Mouse (Mus musculus): Measurements from ENCODE around the gene Rbm17. TPM values are rescaled to one million over a fixed set of nuclear protein-coding genes. Genes with fewer than 3 reads are reported as not detected.

Rbm17 gene
- 37.7 and 38.9 TPM in 2 replicates for polyA plus RNA-seq (2012; rRNA removed)

DNA sequence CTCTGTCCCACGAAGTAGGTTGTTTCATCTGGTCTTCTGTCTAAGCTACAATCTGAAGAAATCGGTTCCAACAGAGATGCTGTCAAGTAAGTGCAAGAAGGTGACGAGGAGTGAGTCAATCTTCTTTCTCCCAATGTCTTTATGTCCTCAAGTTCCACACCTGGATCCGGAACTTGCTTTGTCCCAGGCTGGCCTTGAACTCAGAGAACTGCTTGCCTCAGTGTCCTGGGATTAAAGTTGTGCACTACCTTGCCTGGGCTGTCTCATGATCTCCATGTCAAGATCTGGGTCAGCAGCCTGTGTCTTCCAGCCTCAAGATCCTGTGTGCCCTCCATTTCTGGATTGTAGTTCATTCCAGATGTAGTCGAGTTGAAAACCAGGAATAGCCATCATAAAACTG is at the start of gene Rbm17:
Rbm17 (minus strand) TSS at position 101 of the 400 bp plus-strand sequence.
- Histone ChIP-seq H3K36me3 (ENCODE audit: control insufficient read depth, insufficient read depth, low read length) (peaks cover 6% of the 10 kb centered on the region), H3K27me3 (ENCODE audit: control insufficient read depth, insufficient read depth, low read length) (no peaks in the 10 kb centered on the region), H3K4me3 (ENCODE audit: extremely low read depth, insufficient read depth, insufficient read length) (peak within 1 kb of the TSS; percentile 84), H3K4me1 (ENCODE audit: control insufficient read depth, insufficient read depth, insufficient read length) (no peaks in the 10 kb centered on the region), H3K27ac (ENCODE audit: insufficient read depth, low read length) (peak within 1 kb of the TSS; percentile 62)
- no peak for TF ChIP-seq CTCF (IDR thresholded peaks at IDR 0.05; ENCODE audit: extremely low read depth, insufficient read depth, insufficient read length, insufficient replicate concordance)
- no peak for TF ChIP-seq POLR2A (IDR thresholded peaks at IDR 0.05; ENCODE audit: low read depth, low read length)
- 88% methylated on average over 5 of the region's 5 CpGs for WGBS
- no peak for DNase-seq (ENCODE audit: low read depth in 1 of 2, low spot score in 2 of 2)

GRCm38 (mm10) chr2:11653330-11653729 is 49.4 kb upstream of the Rbm17 start:
- Histone ChIP-seq H3K27me3 (ENCODE audit: control insufficient read depth, insufficient read depth, low read length) (no peaks in the 10 kb centered on the region), H3K36me3 (ENCODE audit: control insufficient read depth, insufficient read depth, low read length) (no peaks in the 10 kb centered on the region), H3K27ac (ENCODE audit: insufficient read depth, low read length) (peak overlapping the region; percentile 76), H3K4me3 (ENCODE audit: extremely low read depth, insufficient read depth, insufficient read length) (no peak overlapping the region), H3K4me1 (ENCODE audit: control insufficient read depth, insufficient read depth, insufficient read length) (peaks cover 22% of the 10 kb centered on the region)
- peak; percentile 62 to 80 for DNase-seq (ENCODE audit: low read depth in 1 of 2, low spot score in 2 of 2)
- 1% methylated on average over 6 of the region's 6 CpGs for WGBS
- no peak for TF ChIP-seq CTCF (IDR thresholded peaks at IDR 0.05; ENCODE audit: extremely low read depth, insufficient read depth, insufficient read length, insufficient replicate concordance)
- no peak for TF ChIP-seq POLR2A (IDR thresholded peaks at IDR 0.05; ENCODE audit: low read depth, low read length)

- Histone ChIP-seq H3K27ac (ENCODE audit: insufficient read depth, low read length) (no peak overlapping the region; the same call in 1 of the 2 replicates), H3K36me3 (ENCODE audit: control insufficient read depth, insufficient read depth, low read length) (no peaks in the 10 kb centered on the region), H3K27me3 (ENCODE audit: control insufficient read depth, insufficient read depth, low read length) (no peaks in the 10 kb centered on the region), H3K4me3 (ENCODE audit: extremely low read depth, insufficient read depth, insufficient read length) (no peak overlapping the region), H3K4me1 (ENCODE audit: control insufficient read depth, insufficient read depth, insufficient read length) (peaks cover 20% of the 10 kb centered on the region)
- TF ChIP-seq CTCF (IDR thresholded peaks at IDR 0.05; ENCODE audit: extremely low read depth, insufficient read depth, insufficient read length, insufficient replicate concordance) (no peak), POLR2A (IDR thresholded peaks at IDR 0.05; ENCODE audit: low read depth, low read length) (no peak)
- 64% methylated on average over 2 of the region's 2 CpGs for WGBS
- DNase-seq (ENCODE audit: low read depth in 1 of 2, low spot score in 2 of 2) = no peak
Measured at GRCm38 (mm10) chr2:11652780-11653179, 48.8 kb upstream of the Rbm17 start.

- DNase-seq (ENCODE audit: low read depth in 1 of 2, low spot score in 2 of 2) = no peak
- Histone ChIP-seq H3K27me3 (ENCODE audit: control insufficient read depth, insufficient read depth, low read length) (no peaks in the 10 kb centered on the region), H3K4me1 (ENCODE audit: control insufficient read depth, insufficient read depth, insufficient read length) (peaks cover 19% of the 10 kb centered on the region), H3K36me3 (ENCODE audit: control insufficient read depth, insufficient read depth, low read length) (no peaks in the 10 kb centered on the region), H3K27ac (ENCODE audit: insufficient read depth, low read length) (no peak overlapping the region), H3K4me3 (ENCODE audit: extremely low read depth, insufficient read depth, insufficient read length) (no peak overlapping the region)
- no peak for TF ChIP-seq CTCF (IDR thresholded peaks at IDR 0.05; ENCODE audit: extremely low read depth, insufficient read depth, insufficient read length, insufficient replicate concordance)
- no peak for TF ChIP-seq POLR2A (IDR thresholded peaks at IDR 0.05; ENCODE audit: low read depth, low read length)
- WGBS = 88% methylated on average over 3 of the region's 3 CpGs
Measured at GRCm38 (mm10) chr2:11652196-11652595, 48.2 kb upstream of the Rbm17 start.

DNA sequence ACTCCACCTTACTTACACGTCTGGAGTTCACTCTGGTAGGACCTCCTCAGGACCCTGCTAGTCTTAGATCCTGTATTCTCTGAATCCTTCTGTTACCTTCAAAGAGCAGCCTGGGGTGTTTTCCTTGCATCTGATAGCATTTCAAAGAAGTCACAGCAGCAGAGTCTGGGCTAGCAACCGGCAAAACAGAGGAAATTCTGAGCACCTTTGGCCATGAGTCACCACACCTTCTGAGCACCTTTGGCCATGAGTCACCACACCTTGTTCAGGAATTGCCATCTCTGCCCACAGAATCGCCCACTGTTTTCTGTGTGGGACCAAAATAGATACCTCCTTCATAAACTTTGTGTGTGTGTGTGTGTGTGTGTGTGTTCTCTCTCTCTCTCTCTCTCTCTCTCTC is 47.5 kb upstream of the Rbm17 start:
- Histone ChIP-seq H3K4me1 (ENCODE audit: control insufficient read depth, insufficient read depth, insufficient read length) (peaks cover 19% of the 10 kb centered on the region), H3K27ac (ENCODE audit: insufficient read depth, low read length) (no peak overlapping the region), H3K27me3 (ENCODE audit: control insufficient read depth, insufficient read depth, low read length) (no peaks in the 10 kb centered on the region), H3K36me3 (ENCODE audit: control insufficient read depth, insufficient read depth, low read length) (no peaks in the 10 kb centered on the region), H3K4me3 (ENCODE audit: extremely low read depth, insufficient read depth, insufficient read length) (no peak overlapping the region)
- no peak for DNase-seq (ENCODE audit: low read depth in 1 of 2, low spot score in 2 of 2)
- TF ChIP-seq POLR2A (IDR thresholded peaks at IDR 0.05; ENCODE audit: low read depth, low read length) (no peak), CTCF (IDR thresholded peaks at IDR 0.05; ENCODE audit: extremely low read depth, insufficient read depth, insufficient read length, insufficient replicate concordance) (no peak)
- 60% methylated on average over 3 of the region's 3 CpGs for WGBS

GRCm38 (mm10) chr2:11645297-11645696 is 41.3 kb upstream of the Rbm17 start:
- Histone ChIP-seq H3K27me3 (ENCODE audit: control insufficient read depth, insufficient read depth, low read length) (no peaks in the 10 kb centered on the region), H3K36me3 (ENCODE audit: control insufficient read depth, insufficient read depth, low read length) (no peaks in the 10 kb centered on the region), H3K27ac (ENCODE audit: insufficient read depth, low read length) (no peak overlapping the region), H3K4me3 (ENCODE audit: extremely low read depth, insufficient read depth, insufficient read length) (no peak overlapping the region), H3K4me1 (ENCODE audit: control insufficient read depth, insufficient read depth, insufficient read length) (peaks cover 3% of the 10 kb centered on the region)
- DNase-seq (ENCODE audit: low read depth in 1 of 2, low spot score in 2 of 2) = no peak
- WGBS = 79% methylated on average over 2 of the region's 2 CpGs
- TF ChIP-seq POLR2A (IDR thresholded peaks at IDR 0.05; ENCODE audit: low read depth, low read length) = no peak
- TF ChIP-seq CTCF (IDR thresholded peaks at IDR 0.05; ENCODE audit: extremely low read depth, insufficient read depth, insufficient read length, insufficient replicate concordance) = no peak

GRCm38 (mm10) chr2:11644057-11644456 is 40.1 kb upstream of the Rbm17 start:
- H3K27me3 ChIP-seq (ENCODE audit: control insufficient read depth, insufficient read depth, low read length) = no peaks in the 10 kb centered on the region
- peaks cover 3% of the 10 kb centered on the region for H3K4me1 ChIP-seq (ENCODE audit: control insufficient read depth, insufficient read depth, insufficient read length)
- WGBS = 82% methylated on average over 1 of the region's 1 CpGs
- no peak overlapping the region for H3K27ac ChIP-seq (ENCODE audit: insufficient read depth, low read length)
- TF ChIP-seq POLR2A (IDR thresholded peaks at IDR 0.05; ENCODE audit: low read depth, low read length) (no peak), CTCF (IDR thresholded peaks at IDR 0.05; ENCODE audit: extremely low read depth, insufficient read depth, insufficient read length, insufficient replicate concordance) (no peak)
- no peak overlapping the region; the same call in 1 of the 2 replicates for H3K4me3 ChIP-seq (ENCODE audit: extremely low read depth, insufficient read depth, insufficient read length)
- no peaks in the 10 kb centered on the region for H3K36me3 ChIP-seq (ENCODE audit: control insufficient read depth, insufficient read depth, low read length)
- no peak for DNase-seq (ENCODE audit: low read depth in 1 of 2, low spot score in 2 of 2)
